Mouse (Mus musculus) heart, adult 2 months (tissue): Measurements from ENCODE around the gene Tex30.

Experiments used
- CTCF ChIP-seq: fragments of 200-600 bp; IDR thresholded peaks from 2 replicates; pipeline ENCODE4 v1.8.1; 2022; ENCODE audit warnings: antibody characterized with exemption, mild to moderate bottlenecking, moderate library complexity
- EP300 ChIP-seq: fragments of 200-500 bp; IDR thresholded peaks from 2 replicates; pipeline ENCODE4 v1.6.1; 2011; ENCODE audit warnings: low read depth, low read length, control low read depth; ENCODE audit not compliant: insufficient read depth
- POLR2A ChIP-seq: fragments of 200-500 bp; IDR thresholded peaks from 2 replicates; pipeline ENCODE4 v1.6.1; 2011; ENCODE audit warnings: mild to moderate bottlenecking, low read depth, low read length, control low read depth; ENCODE audit not compliant: insufficient read depth

GRCm38 (mm10) chr1:44061836-44062235, 40.4 kb downstream of the Tex30 start, which contains the start of gene Gm8251:
- TF ChIP-seq CTCF (no peak), POLR2A (no peak), EP300 (no peak)
